Mouse (Mus musculus) CH12.LX (cell line): ENCODE measurements around the gene Chd2.

Source experiments
- CHD1 ChIP-seq: IDR thresholded peaks from 2 replicates; pipeline ENCODE4 v1.6.1; 2012; ENCODE audit warnings: low read depth, low read length, improper control_type of control experiment, inconsistent platforms
- CHD2 ChIP-seq: IDR thresholded peaks from 2 replicates; pipeline ENCODE4 v1.6.1; 2011; ENCODE audit warnings: low read length, improper control_type of control experiment
- CTCF ChIP-seq, 2 experiments: IDR thresholded peaks in 1 of 2; conservative IDR thresholded peaks in 1 of 2; 2 replicates each; pipeline ENCODE4 v1.5.1; 2011 to 2012; ENCODE audit warnings: low read depth in 2 of 2, low read length in 2 of 2, improper control_type of control experiment in 1 of 2, inconsistent platforms in 1 of 2, mild to moderate bottlenecking in 1 of 2, moderate library complexity in 1 of 2
- ELF1 ChIP-seq: IDR thresholded peaks from 2 replicates; pipeline ENCODE4 v1.6.1; 2014; ENCODE audit warnings: low read depth, mild to moderate bottlenecking, inconsistent platforms, low read length, improper control_type of control experiment
- HCFC1 ChIP-seq: IDR thresholded peaks from 2 replicates; pipeline ENCODE4 v1.6.1; 2012; ENCODE audit warnings: low read depth, mild to moderate bottlenecking, inconsistent platforms, low read length, improper control_type of control experiment
- KAT2A ChIP-seq: IDR thresholded peaks from 2 replicates; pipeline ENCODE4 v1.6.1; 2012; ENCODE audit warnings: low read length, improper control_type of control experiment, inconsistent platforms; ENCODE audit not compliant: insufficient replicate concordance
- MEF2A ChIP-seq: IDR thresholded peaks from 2 replicates; pipeline ENCODE4 v1.6.1; 2014; ENCODE audit warnings: low read depth, mild to moderate bottlenecking, inconsistent platforms, low read length, improper control_type of control experiment, borderline replicate concordance
- NELFE ChIP-seq: IDR thresholded peaks from 2 replicates; pipeline ENCODE4 v1.6.1; 2011; ENCODE audit warnings: low read depth, low read length, improper control_type of control experiment
- POLR2A ChIP-seq: IDR thresholded peaks from 2 replicates; pipeline ENCODE4 v1.6.1; 2011; ENCODE audit warnings: low read depth, mild to moderate bottlenecking, improper control_type of control experiment, low read length
- RCOR1 ChIP-seq: conservative IDR thresholded peaks from 2 replicates; pipeline ENCODE4 v1.6.1; 2012; ENCODE audit warnings: low read depth, mild to moderate bottlenecking, inconsistent platforms, low read length, improper control_type of control experiment
- SIN3A ChIP-seq: IDR thresholded peaks from 2 replicates; pipeline ENCODE4 v1.6.1; 2012; ENCODE audit warnings: low read length, improper control_type of control experiment, inconsistent platforms
- TCF12 ChIP-seq: IDR thresholded peaks from 2 replicates; pipeline ENCODE4 v1.6.1; 2014; ENCODE audit warnings: low read depth, mild to moderate bottlenecking, inconsistent platforms, low read length, improper control_type of control experiment

DNA sequence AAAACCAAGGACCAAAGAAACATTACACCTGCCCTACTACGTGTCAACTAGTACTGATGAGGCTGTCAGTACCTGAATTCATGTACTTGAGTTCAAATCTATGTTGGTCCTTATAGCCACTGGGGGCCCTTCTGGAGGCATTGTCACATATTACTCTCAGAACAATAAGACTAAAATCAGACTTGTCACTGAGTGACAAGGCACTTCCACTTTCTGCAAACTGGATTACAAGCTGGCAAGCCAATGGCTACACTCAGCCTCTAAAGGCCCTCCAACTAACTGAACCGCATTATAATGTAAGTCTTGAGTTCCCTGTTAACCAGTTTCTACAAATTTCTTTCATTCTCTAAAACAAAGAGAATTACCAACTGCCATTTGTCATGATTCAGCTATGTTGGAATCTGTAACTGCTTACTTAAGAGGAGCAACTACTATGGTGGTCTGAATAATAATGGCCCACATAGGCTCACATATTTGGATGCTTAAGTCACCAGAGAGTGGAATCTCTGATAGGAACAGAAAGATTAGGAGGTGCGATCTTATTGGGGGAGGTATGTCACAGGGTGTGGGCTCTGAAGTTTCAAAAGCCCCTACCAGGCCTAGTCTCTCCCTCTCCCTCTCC, 89.3 kb downstream of the Chd2 start:
- TF ChIP-seq CHD2 (no peak), CTCF (conservative IDR thresholded peaks at IDR 0.05 in 1 of 2, IDR thresholded peaks at IDR 0.05 in 1 of 2; ENCODE audit: low read depth in 2 of 2, low read length in 2 of 2) (no peak), RCOR1 (no peak), NELFE (no peak), HCFC1 (no peak), KAT2A (no peak), ELF1 (no peak), CHD1 (no peak), SIN3A (no peak), POLR2A (no peak), MEF2A (no peak), TCF12 (no peak)
